Mouse (Mus musculus): ENCODE results near the gene Slc8a2.

DNA sequence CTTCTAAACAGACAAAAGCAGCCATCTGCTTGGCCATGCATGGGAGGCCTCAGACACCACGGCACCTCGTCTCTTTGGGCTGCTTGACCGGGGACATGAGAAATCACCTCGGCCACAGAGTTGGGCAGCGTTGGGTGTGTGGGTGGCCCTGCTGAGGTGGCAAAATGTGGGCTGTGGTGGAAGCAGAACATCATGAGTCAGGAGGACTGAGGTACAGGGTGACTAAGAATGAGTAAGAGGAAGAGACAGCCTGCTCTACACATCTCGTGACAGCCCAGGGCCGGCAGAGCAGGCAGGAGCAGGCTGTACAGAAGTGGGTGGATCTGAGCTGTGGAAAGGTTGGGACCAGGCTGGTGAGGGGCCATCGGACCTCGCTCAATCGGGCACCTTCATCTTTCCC lies 77.9 kb downstream of the Slc8a2 start:
- TF ChIP-seq POLR2A (IDR thresholded peaks at IDR 0.05; ENCODE audit: low read depth, low read length) (no peak), CTCF (conservative IDR thresholded peaks at IDR 0.05; ENCODE audit: insufficient read depth, insufficient read length, low read depth, low read length) (no peak)
